Mouse (Mus musculus) embryonic facial prominence, embryonic 11.5 days (tissue): ENCODE data around the gene Slc1a7. TPM values are rescaled to one million over a fixed set of nuclear protein-coding genes. Genes with fewer than 3 reads are reported as not detected.

Source experiments
- ATAC-seq: fragments of 200-750 bp; cut with Nextera tagmentation; replicated peaks from 2 replicates; pipeline ENCODE4 v1.8.0; 2017; ENCODE audit warnings: low read depth; ENCODE audit not compliant: insufficient number of reproducible peaks, low FRiP score, low TSS enrichment
- DNase-seq: peaks from one replicate; pipeline ENCODE4 v3.0.0-alpha.2; 2015; ENCODE audit warnings: low spot score
- H3K27ac ChIP-seq: fragments of 300-500 bp; sonication (generic); replicated peaks from 2 replicates; pipeline ENCODE4 v1.5.1; 2014; ENCODE audit warnings: mild to moderate bottlenecking, low read depth, low read length, control low read depth
- H3K27me3 ChIP-seq: fragments of 300-500 bp; sonication (generic); 2 replicates; pipeline ENCODE4 v1.6.1; 2014; ENCODE audit warnings: mild to moderate bottlenecking, low read length, moderate library complexity, mixed read lengths; ENCODE audit not compliant: control insufficient read depth, insufficient read depth
- H3K36me3 ChIP-seq: fragments of 300-500 bp; sonication (generic); replicated peaks from 2 replicates; pipeline ENCODE4 v1.6.1; 2014; ENCODE audit warnings: low read depth, mild to moderate bottlenecking, low read length, moderate library complexity, mixed read lengths; ENCODE audit not compliant: control insufficient read depth, insufficient read depth
- H3K4me1 ChIP-seq: fragments of 300-500 bp; sonication (generic); 2 replicates; pipeline ENCODE4 v1.6.1; 2014; ENCODE audit warnings: low read length, mixed read lengths; ENCODE audit not compliant: control insufficient read depth, insufficient read depth
- H3K4me2 ChIP-seq: fragments of 300-500 bp; sonication (generic); 2 replicates; pipeline ENCODE4 v1.6.1; 2014; ENCODE audit warnings: low read depth, mild to moderate bottlenecking, control low read depth, low read length, moderate library complexity
- H3K4me3 ChIP-seq: fragments of 300-500 bp; sonication (generic); 2 replicates; pipeline ENCODE4 v1.5.1; 2014; ENCODE audit warnings: low read depth, low read length, control low read depth
- H3K9ac ChIP-seq: fragments of 300-500 bp; sonication (generic); replicated peaks from 2 replicates; pipeline ENCODE4 v1.6.1; 2014; ENCODE audit warnings: mild to moderate bottlenecking, control low read depth, low read length
- H3K9me3 ChIP-seq: fragments of 300-500 bp; sonication (generic); replicated peaks from 2 replicates; pipeline ENCODE4 v1.6.1; 2016; ENCODE audit warnings: mild to moderate bottlenecking, low read length, inconsistent platforms, mixed read lengths; ENCODE audit not compliant: control insufficient read depth
- WGBS: fragments of 180-500 bp; shearing (Covaris S2); extraction: QIAGEN DNeasy Blood & Tissue Kit; methylation state at CpG from one replicate; pipeline ENCODE4 v1.1.7; 2014; 5-methylcytosine and 5-hydroxymethylcytosine counted together
- polyA plus RNA-seq: library from polyadenylated mRNA; unstranded; fragments of >200 nt; fragmentation: Nextera tagmentation; extraction: Ambion mirVana; gene quantifications from 2 replicates; pipeline ENCODE4 v1.2.1, GENCODE M21; 2014

Slc1a7 gene
- polyA plus RNA-seq, 1 experiment from 2014 or later = 0.11 TPM

- no peak for DNase-seq
- Histone ChIP-seq H3K4me1 (peaks cover 3% of the 10 kb centered on the region; the same call in 1 of the 2 replicates), H3K27me3 (no peaks in the 10 kb centered on the region), H3K36me3 (no peaks in the 10 kb centered on the region), H3K27ac (no peak overlapping the region), H3K9ac (no peak overlapping the region), H3K9me3 (no peaks in the 10 kb centered on the region), H3K4me2 (no peak overlapping the region), H3K4me3 (no peak overlapping the region)
- 92% methylated on average over 11 of the region's 11 CpGs for WGBS
- ATAC-seq = no peak
Measured at GRCm38 (mm10) chr4:107986386-107987168, 18.4 kb downstream of the Slc1a7 start.

- Histone ChIP-seq H3K9ac (no peak overlapping the region), H3K36me3 (no peaks in the 10 kb centered on the region), H3K27me3 (no peaks in the 10 kb centered on the region), H3K9me3 (no peaks in the 10 kb centered on the region), H3K27ac (no peak overlapping the region), H3K4me2 (no peak overlapping the region), H3K4me1 (peaks cover 3% of the 10 kb centered on the region; the same call in 1 of the 2 replicates), H3K4me3 (no peak overlapping the region)
- 70% methylated on average over 8 of the region's 8 CpGs for WGBS
- no peak for DNase-seq
- ATAC-seq = no peak
Measured at GRCm38 (mm10) chr4:107988931-107989330, 20.8 kb downstream of the Slc1a7 start.

GRCm38 (mm10) chr4:107990818-107991217 lies 22.7 kb downstream of the Slc1a7 start:
- Histone ChIP-seq H3K4me3 (no peak overlapping the region), H3K4me2 (no peak overlapping the region), H3K9ac (no peak overlapping the region), H3K27me3 (no peaks in the 10 kb centered on the region), H3K27ac (no peak overlapping the region), H3K4me1 (no peaks in the 10 kb centered on the region), H3K36me3 (no peaks in the 10 kb centered on the region), H3K9me3 (no peaks in the 10 kb centered on the region)
- ATAC-seq (no peak), DNase-seq (no peak)
- 65% methylated on average over 5 of the region's 5 CpGs for WGBS

GRCm38 (mm10) chr4:107991879-107992278 lies 23.7 kb downstream of the Slc1a7 start:
- H3K27ac ChIP-seq = no peak overlapping the region
- 17% methylated on average over 6 of the region's 6 CpGs for whole genome bisulfite sequencing

GRCm38 (mm10) chr4:107995011-107995410 lies 26.9 kb downstream of the Slc1a7 start:
- ATAC-seq = no peak
- no peak overlapping the region for H3K4me3 ChIP-seq
- WGBS = 92% methylated on average over 6 of the region's 6 CpGs

More at GRCm38 (mm10) chr4:107991879-107992278, 23.7 kb downstream of the Slc1a7 start:
- Histone ChIP-seq H3K9ac (no peak overlapping the region), H3K36me3 (no peaks in the 10 kb centered on the region), H3K4me1 (no peaks in the 10 kb centered on the region), H3K4me3 (no peak overlapping the region), H3K27me3 (no peaks in the 10 kb centered on the region), H3K4me2 (no peak overlapping the region), H3K9me3 (no peaks in the 10 kb centered on the region)
- DNase-seq = no peak
- ATAC-seq = no peak

GRCm38 (mm10) chr4:107995727-107996126 lies 27.6 kb downstream of the Slc1a7 start:
- DNase-seq (no peak), ATAC-seq (no peak)
- Histone ChIP-seq H3K4me2 (no peak overlapping the region), H3K4me3 (no peak overlapping the region), H3K9ac (no peak overlapping the region), H3K4me1 (no peaks in the 10 kb centered on the region; the same call in 1 of the 2 replicates), H3K27me3 (no peaks in the 10 kb centered on the region), H3K36me3 (no peaks in the 10 kb centered on the region), H3K27ac (no peak overlapping the region), H3K9me3 (no peaks in the 10 kb centered on the region)
- 85% methylated on average over 6 of the region's 6 CpGs for WGBS

More at GRCm38 (mm10) chr4:107995011-107995410, 26.9 kb downstream of the Slc1a7 start:
- H3K4me2 ChIP-seq = no peak overlapping the region
- H3K4me1 ChIP-seq = no peaks in the 10 kb centered on the region; the same call in 1 of the 2 replicates
- no peaks in the 10 kb centered on the region for H3K27me3 ChIP-seq
- no peak overlapping the region for H3K27ac ChIP-seq
- DNase-seq = no peak
- no peaks in the 10 kb centered on the region for H3K36me3 ChIP-seq
- no peak overlapping the region for H3K9ac ChIP-seq
- H3K9me3 ChIP-seq = no peaks in the 10 kb centered on the region

- no peak for ATAC-seq
- H3K4me3 ChIP-seq = no peak overlapping the region
Measured at GRCm38 (mm10) chr4:107996418-107996986, 28.4 kb downstream of the Slc1a7 start.

More at GRCm38 (mm10) chr4:107996418-107996986, 28.4 kb downstream of the Slc1a7 start:
- DNase-seq = no peak
- Histone ChIP-seq H3K4me1 (no peaks in the 10 kb centered on the region; the same call in 1 of the 2 replicates), H3K9me3 (no peaks in the 10 kb centered on the region), H3K36me3 (no peaks in the 10 kb centered on the region), H3K27ac (no peak overlapping the region), H3K27me3 (no peaks in the 10 kb centered on the region), H3K9ac (no peak overlapping the region), H3K4me2 (no peak overlapping the region)
- 88% methylated on average over 9 of the region's 9 CpGs for WGBS
